Mouse (Mus musculus): ENCODE measurements around the gene Frmd8.

The Frmd8 gene

DNA sequence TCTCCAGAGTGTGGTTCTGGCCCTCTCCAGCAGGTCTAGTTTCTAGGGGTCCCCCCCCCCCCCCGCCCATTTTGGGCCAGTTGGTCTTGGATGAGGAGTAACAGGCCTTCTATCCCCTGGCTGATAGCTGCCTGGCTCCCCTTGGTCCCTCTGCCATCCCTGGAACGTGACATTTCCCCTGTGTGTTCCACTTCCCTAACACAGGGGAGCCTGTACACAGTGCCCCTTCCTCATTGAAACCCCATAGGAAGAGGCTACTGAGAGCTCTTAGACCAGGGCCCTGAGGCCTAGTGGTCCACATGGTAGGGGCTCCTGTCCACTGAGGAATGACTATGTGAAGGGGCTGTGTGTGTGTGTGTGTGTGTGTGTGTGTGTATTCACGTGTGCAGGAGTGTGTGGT lies 67.3 kb downstream of the Frmd8 start:
- no peak for DNase-seq (ENCODE audit: low spot score in 2 of 2)

GRCm38 (mm10) chr19:5806809-5807205 lies 68.3 kb downstream of the Frmd8 start:
- no peak for DNase-seq (ENCODE audit: low spot score in 2 of 2)

GRCm38 (mm10) chr19:5806051-5806808 lies 68.8 kb downstream of the Frmd8 start:
- no peak for DNase-seq (ENCODE audit: low spot score in 2 of 2)

- no peak for DNase-seq (ENCODE audit: low spot score in 2 of 2)
Measured at GRCm38 (mm10) chr19:5804371-5804899, 70.6 kb downstream of the Frmd8 start.

- DNase-seq (ENCODE audit: low spot score in 2 of 2), result no peak
Measured at GRCm38 (mm10) chr19:5803881-5804279, 71.2 kb downstream of the Frmd8 start.

DNA sequence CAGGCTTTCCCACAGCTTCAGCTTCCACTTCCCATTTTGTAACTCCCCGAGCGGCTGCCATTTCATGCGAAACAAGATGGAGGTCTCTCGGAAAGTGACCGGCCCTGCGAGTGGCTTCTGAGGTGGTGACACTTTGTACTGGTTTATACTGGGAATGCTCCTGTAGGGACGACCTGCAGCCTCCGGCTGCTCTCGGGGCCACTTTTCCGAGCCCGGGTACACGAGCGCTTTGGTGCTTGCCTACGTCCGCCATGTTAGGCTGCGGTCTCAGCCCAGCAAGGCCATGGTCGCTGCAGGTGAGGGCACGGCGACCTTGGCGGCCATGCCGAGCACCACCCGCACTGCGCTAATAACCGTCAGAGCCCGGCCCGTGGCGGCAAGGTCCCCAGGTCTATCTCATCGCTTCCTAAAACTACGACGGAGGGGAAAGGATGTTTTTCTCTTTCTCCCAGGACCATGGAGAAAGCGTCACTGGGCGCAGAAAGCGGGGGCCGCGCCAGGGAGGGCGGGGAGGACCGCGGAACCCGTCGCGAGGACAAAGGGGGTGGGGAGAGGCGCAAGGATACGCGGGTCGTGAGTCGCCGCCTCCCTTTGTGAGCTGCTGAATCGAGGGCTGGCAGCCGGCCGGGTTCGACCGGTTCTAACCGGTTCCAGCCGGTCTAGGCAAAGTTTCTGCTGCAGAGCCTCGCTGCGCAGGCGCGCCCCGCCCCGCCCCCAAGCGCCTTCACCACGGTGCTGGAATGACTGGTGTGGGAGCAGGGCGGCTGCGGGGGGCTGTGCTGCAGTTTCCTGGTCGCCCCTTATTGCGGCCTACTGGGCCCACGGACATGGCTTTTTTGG lies 71.8 kb downstream of the Frmd8 start:
- peak; percentile 100 for DNase-seq (ENCODE audit: low spot score in 2 of 2)

- no peak for DNase-seq (ENCODE audit: low spot score in 2 of 2)
Measured at GRCm38 (mm10) chr19:5802787-5803040, 72.4 kb downstream of the Frmd8 start.

GRCm38 (mm10) chr19:5802011-5802786 lies 72.9 kb downstream of the Frmd8 start:
- peak; percentile 97 to 98 for DNase-seq (ENCODE audit: low spot score in 2 of 2)

DNA sequence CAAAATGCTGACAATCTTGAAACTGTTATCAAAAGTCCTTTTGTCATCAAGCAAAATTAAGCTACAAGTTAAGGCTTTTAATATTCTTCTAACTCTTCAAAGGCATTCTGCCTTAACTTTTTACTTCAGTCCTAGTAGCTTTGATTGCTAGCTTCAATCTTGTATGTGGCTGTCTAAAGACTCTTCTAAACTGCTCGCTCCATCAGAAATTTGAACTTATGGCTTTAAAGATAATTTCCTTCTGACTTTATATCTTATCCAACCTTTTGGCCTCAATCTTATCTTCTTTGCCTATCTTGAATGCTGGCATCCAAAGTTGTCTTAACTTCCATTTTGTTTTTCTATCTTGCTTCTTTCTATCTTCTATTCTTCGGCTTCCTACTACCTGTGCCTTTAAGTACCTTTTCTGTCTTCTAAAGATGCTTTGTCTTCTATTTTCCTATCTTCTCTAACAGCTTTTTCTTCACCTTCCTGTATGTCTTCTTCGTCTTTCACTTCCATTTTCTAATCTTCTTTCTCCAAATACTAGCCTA lies 73.6 kb downstream of the Frmd8 start:
- no peak for DNase-seq (ENCODE audit: low spot score in 2 of 2)

GRCm38 (mm10) chr19:5800632-5801431 lies 74.2 kb downstream of the Frmd8 start:
- DNase-seq (ENCODE audit: low spot score in 2 of 2), result no peak

GRCm38 (mm10) chr19:5800350-5800631 lies 74.8 kb downstream of the Frmd8 start:
- DNase-seq (ENCODE audit: low spot score in 2 of 2), result no peak
